Mouse (Mus musculus): Measurements from ENCODE around the gene Pdcd4.

DNA sequence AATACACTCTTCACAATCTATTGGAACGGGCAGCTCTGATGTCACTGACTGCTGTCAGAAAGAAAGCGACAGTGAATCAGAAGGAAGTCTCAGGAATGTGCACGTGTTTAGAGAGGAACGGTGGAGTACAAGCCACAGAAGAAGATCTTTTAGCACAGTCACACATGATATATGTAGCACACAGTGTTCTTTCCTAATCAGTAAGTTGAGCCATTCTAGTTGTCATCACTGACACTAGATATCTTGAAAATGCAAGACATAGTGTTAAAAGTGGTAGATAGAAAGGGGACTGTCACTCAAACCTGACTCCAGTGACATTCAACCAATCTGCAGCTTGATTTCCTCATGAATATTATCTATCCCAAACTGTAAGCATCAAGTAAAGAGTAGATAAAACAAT is 47.4 kb downstream of the Pdcd4 start:
- TF ChIP-seq CTCF (IDR thresholded peaks at IDR 0.05; ENCODE audit: borderline replicate concordance, extremely low read depth, insufficient read depth, insufficient read length) (no peak), POLR2A (IDR thresholded peaks at IDR 0.05; ENCODE audit: borderline replicate concordance, extremely low read depth, insufficient read depth, insufficient read length, poor library complexity, severe bottlenecking) (no peak)

Measured in brain, embryonic 14.5 days (tissue).